Mouse (Mus musculus) stomach, postnatal 0 days (tissue): ENCODE data around the gene Klk7. TPM values are rescaled to one million over a fixed set of nuclear protein-coding genes. Genes with fewer than 3 reads are reported as not detected.

Experiments
- ATAC-seq: fragments of 200-750 bp; cut with Nextera tagmentation; 2 replicates; pipeline ENCODE4 v1.8.0; 2017; ENCODE audit not compliant: low FRiP score, low TSS enrichment
- DNase-seq: peaks from one replicate; pipeline ENCODE4 v3.0.0-alpha.2; 2016; ENCODE audit warnings: low spot score
- H3K27ac ChIP-seq: fragments of 300-500 bp; sonication (generic); replicated peaks from 2 replicates; pipeline ENCODE4 v1.5.1; 2014; ENCODE audit warnings: mild to moderate bottlenecking, control low read depth
- H3K27me3 ChIP-seq: fragments of 300-500 bp; sonication (generic); 2 replicates; pipeline ENCODE4 v1.6.1; 2014; ENCODE audit warnings: low read length; ENCODE audit not compliant: control insufficient read depth, insufficient read depth
- H3K36me3 ChIP-seq: fragments of 300-500 bp; sonication (generic); 2 replicates; pipeline ENCODE4 v1.6.1; 2014; ENCODE audit warnings: low read length, mixed read lengths; ENCODE audit not compliant: control insufficient read depth, insufficient read depth
- H3K4me1 ChIP-seq: fragments of 300-500 bp; sonication (generic); replicated peaks from 2 replicates; pipeline ENCODE4 v1.6.1; 2014; ENCODE audit warnings: antibody characterized with exemption; ENCODE audit not compliant: control insufficient read depth, insufficient read depth
- H3K4me2 ChIP-seq: fragments of 300-500 bp; sonication (generic); replicated peaks from 2 replicates; pipeline ENCODE4 v1.6.1; 2014; ENCODE audit warnings: low read depth, mild to moderate bottlenecking, control low read depth, moderate library complexity
- H3K4me3 ChIP-seq: fragments of 300-500 bp; sonication (generic); 2 replicates; pipeline ENCODE4 v1.5.1; 2014; ENCODE audit warnings: low read depth, low read length, control low read depth
- H3K9ac ChIP-seq: fragments of 300-500 bp; sonication (generic); 2 replicates; pipeline ENCODE4 v1.6.1; 2014; ENCODE audit warnings: mild to moderate bottlenecking, low read length, control low read depth, mixed read lengths
- H3K9me3 ChIP-seq: fragments of 300-500 bp; sonication (generic); 2 replicates; pipeline ENCODE4 v1.6.1; 2016; ENCODE audit warnings: low read length; ENCODE audit not compliant: control insufficient read depth
- CTCF ChIP-seq: IDR thresholded peaks from 2 replicates; pipeline ENCODE4 v1.5.1; 2016; ENCODE audit warnings: antibody characterized with exemption, low read depth, mild to moderate bottlenecking, moderate library complexity
- EP300 ChIP-seq: optimal IDR thresholded peaks from 2 replicates; pipeline ENCODE3; 2016; ENCODE audit warnings: antibody characterized with exemption
- WGBS: fragments of 180-500 bp; shearing (Covaris S2); extraction: QIAGEN DNeasy Blood & Tissue Kit; methylation state at CpG from one replicate; pipeline ENCODE4 v1.1.7; 2014; 5-methylcytosine and 5-hydroxymethylcytosine counted together
- polyA plus RNA-seq: library from polyadenylated mRNA; unstranded; fragments of >200 nt; fragmentation: Nextera tagmentation; extraction: Ambion mirVana; gene quantifications from 2 replicates; pipeline ENCODE4 v1.2.1, GENCODE M21; 2015

Klk7 gene
- polyA plus RNA-seq, 1 experiment from 2014 or later, result 56.8 TPM

- Histone ChIP-seq H3K9ac (no peak overlapping the region), H3K36me3 (no peaks in the 10 kb centered on the region), H3K4me1 (peaks cover 3% of the 10 kb centered on the region; the same call in 1 of the 2 replicates), H3K27ac (no peak overlapping the region), H3K4me3 (no peak overlapping the region), H3K9me3 (no peaks in the 10 kb centered on the region), H3K4me2 (no peak overlapping the region), H3K27me3 (no peaks in the 10 kb centered on the region; the same call in 1 of the 2 replicates)
- DNase-seq (peak; percentile 8), ATAC-seq (no peak)
- WGBS, result 87% methylated on average over 10 of the region's 10 CpGs
- TF ChIP-seq CTCF (no peak), EP300 (no peak)
Observed at GRCm38 (mm10) chr7:43778176-43778970, 32.7 kb upstream of the Klk7 start.

GRCm38 (mm10) chr7:43780241-43780640 lies 30.9 kb upstream of the Klk7 start:
- Histone ChIP-seq H3K27ac (peak overlapping the region; percentile 80), H3K4me2 (peak overlapping the region; percentile 27; the same call in 1 of the 2 replicates), H3K27me3 (no peaks in the 10 kb centered on the region; the same call in 1 of the 2 replicates), H3K4me3 (no peak overlapping the region), H3K9me3 (no peaks in the 10 kb centered on the region), H3K4me1 (peaks cover 3% of the 10 kb centered on the region; the same call in 1 of the 2 replicates), H3K36me3 (no peaks in the 10 kb centered on the region), H3K9ac (no peak overlapping the region)
- ATAC-seq, result no peak; the same call in 1 of the 2 replicates
- TF ChIP-seq CTCF (no peak), EP300 (peak; percentile 9)
- WGBS, result 46% methylated on average over 6 of the region's 6 CpGs
- no peak for DNase-seq

GRCm38 (mm10) chr7:43780746-43781145 lies 30.3 kb upstream of the Klk7 start, which contains the start of gene Klk10:
Klk10 (plus strand) TSS chr7:43781035.
- Histone ChIP-seq H3K4me3 (no peak within 1 kb of the TSS), H3K9me3 (no peaks in the 10 kb centered on the region), H3K4me2 (peak within 1 kb of the TSS; percentile 27), H3K27ac (peak within 1 kb of the TSS; percentile 80), H3K9ac (no peak within 1 kb of the TSS), H3K27me3 (no peaks in the 10 kb centered on the region; the same call in 1 of the 2 replicates), H3K4me1 (peaks cover 3% of the 10 kb centered on the region; the same call in 1 of the 2 replicates), H3K36me3 (no peaks in the 10 kb centered on the region)
- ATAC-seq (peak; percentile 22; the same call in 1 of the 2 replicates), DNase-seq (peak; percentile 18)
- peak; percentile 28 for TF ChIP-seq EP300
- no peak for TF ChIP-seq CTCF
- 37% methylated on average over 5 of the region's 5 CpGs for WGBS

- Histone ChIP-seq H3K27me3 (no peaks in the 10 kb centered on the region; the same call in 1 of the 2 replicates), H3K4me2 (peak overlapping the region; percentile 27; the same call in 1 of the 2 replicates), H3K9me3 (no peaks in the 10 kb centered on the region), H3K27ac (peak overlapping the region; percentile 80), H3K4me1 (peaks cover 3% of the 10 kb centered on the region; the same call in 1 of the 2 replicates), H3K9ac (no peak overlapping the region), H3K4me3 (no peak overlapping the region), H3K36me3 (no peaks in the 10 kb centered on the region)
- TF ChIP-seq CTCF (no peak; the same call in 1 of the 2 replicates), EP300 (no peak)
- DNase-seq (no peak), ATAC-seq (no peak)
- 77% methylated on average over 11 of the region's 11 CpGs for WGBS
Observed at GRCm38 (mm10) chr7:43781541-43781940, 29.6 kb upstream of the Klk7 start.

- peak; percentile 74 for ATAC-seq
- 8% methylated on average over 36 of the region's 36 CpGs for WGBS
- Histone ChIP-seq H3K9ac (peak overlapping the region; percentile 58; the same call in 1 of the 2 replicates), H3K9me3 (no peaks in the 10 kb centered on the region), H3K36me3 (no peaks in the 10 kb centered on the region), H3K4me2 (peak overlapping the region; percentile 59), H3K4me3 (peak overlapping the region; percentile 34), H3K27ac (peak overlapping the region; percentile 45; the same call in 1 of the 2 replicates), H3K27me3 (no peaks in the 10 kb centered on the region; the same call in 1 of the 2 replicates), H3K4me1 (peaks cover 3% of the 10 kb centered on the region; the same call in 1 of the 2 replicates)
- TF ChIP-seq CTCF (peak; percentile 92), EP300 (no peak)
- peak; percentile 89 for DNase-seq
Observed at GRCm38 (mm10) chr7:43782275-43783265, 28.5 kb upstream of the Klk7 start.
